In genomic region chr14:19992873-19993569, GRCm38 (mm10) we compare ENCODE assay signal across 10 mouse cellular contexts.
"Had no signal": no experiment of that assay in that cellular context is flagged by ENCODE, and none has a peak within 500 bp of the region (broad histone marks: within the 10 kb centered on the region; RNA-seq: fewer than 3 reads in every experiment).

No protein-coding gene starts in this region.

- H3K27me3 ChIP-seq: limb, embryonic 12.5 days; midbrain, embryonic 13.5 days had no signal

- H3K27ac ChIP-seq: layer of hippocampus, adult 2 months; limb, embryonic 12.5 days; liver, embryonic 14.5 days; midbrain, embryonic 13.5 days; stomach, postnatal 0 days had no signal

- H3K36me3 ChIP-seq: limb, embryonic 12.5 days; midbrain, embryonic 13.5 days had no signal

- H3K9ac ChIP-seq: limb, embryonic 12.5 days; liver, embryonic 14.5 days; midbrain, embryonic 13.5 days had no signal

- DNase-seq: kidney, postnatal 10 days; kidney, postnatal 4 days; lung, adult 18-20 months; lung, postnatal 36 days; thymus, postnatal 25 days had no signal

- H3K4me1 ChIP-seq: limb, embryonic 12.5 days had no signal

- H3K4me3 ChIP-seq: layer of hippocampus, adult 2 months; limb, embryonic 12.5 days; midbrain, embryonic 13.5 days had no signal

- H3K9me3 ChIP-seq: limb, embryonic 12.5 days; midbrain, embryonic 13.5 days had no signal

- ATAC-seq: midbrain, embryonic 13.5 days had no signal
